Mouse (Mus musculus) forebrain, embryonic 10.5 days (tissue): ENCODE measurements around the gene Zfp324. TPM values are rescaled to one million over a fixed set of nuclear protein-coding genes. Genes with fewer than 3 reads are reported as not detected.
A peak's percentile ranks its signal among the peaks of the same experiment; 100 is the strongest.

ENCODE experiments used
- DNase-seq: peaks from one replicate; pipeline ENCODE4 v3.0.0-alpha.2; 2017; ENCODE audit warnings: low spot score; ENCODE audit errors: extremely low spot score
- H3K27ac ChIP-seq: fragments of 300-500 bp; sonication (generic); 2 replicates; pipeline ENCODE4 v1.5.1; 2016; ENCODE audit warnings: mild to moderate bottlenecking
- H3K27me3 ChIP-seq: fragments of 300-500 bp; sonication (generic); 2 replicates; pipeline ENCODE4 v1.6.1; 2016; ENCODE audit warnings: mild to moderate bottlenecking; ENCODE audit not compliant: poor library complexity, severe bottlenecking
- H3K36me3 ChIP-seq: fragments of 300-500 bp; sonication (generic); replicated peaks from 2 replicates; pipeline ENCODE4 v1.6.1; 2016; ENCODE audit warnings: mild to moderate bottlenecking, moderate library complexity
- H3K4me1 ChIP-seq: fragments of 300-500 bp; sonication (generic); 2 replicates; pipeline ENCODE4 v1.6.1; 2016
- H3K4me3 ChIP-seq: fragments of 300-500 bp; sonication (generic); 2 replicates; pipeline ENCODE4 v1.5.1; 2016; ENCODE audit warnings: mild to moderate bottlenecking, moderate library complexity
- H3K9me3 ChIP-seq: fragments of 300-500 bp; sonication (generic); 2 replicates; pipeline ENCODE4 v1.6.1; 2016; ENCODE audit warnings: mild to moderate bottlenecking, moderate library complexity
- whole genome bisulfite sequencing: fragments of 180-500 bp; shearing (Covaris S2); methylation state at CpG from one replicate; pipeline ENCODE4 v1.1.7; 2016; 5-methylcytosine and 5-hydroxymethylcytosine counted together
- polyA plus RNA-seq: library from polyadenylated mRNA; unstranded; fragments of >200 nt; fragmentation: Nextera tagmentation; extraction: Ambion mirVana; gene quantifications from 2 replicates; pipeline ENCODE4 v1.2.1, GENCODE M21; 2016

Gene Zfp324
- polyA plus RNA-seq, 1 experiment from 2014 or later, result 10.5 TPM

DNA sequence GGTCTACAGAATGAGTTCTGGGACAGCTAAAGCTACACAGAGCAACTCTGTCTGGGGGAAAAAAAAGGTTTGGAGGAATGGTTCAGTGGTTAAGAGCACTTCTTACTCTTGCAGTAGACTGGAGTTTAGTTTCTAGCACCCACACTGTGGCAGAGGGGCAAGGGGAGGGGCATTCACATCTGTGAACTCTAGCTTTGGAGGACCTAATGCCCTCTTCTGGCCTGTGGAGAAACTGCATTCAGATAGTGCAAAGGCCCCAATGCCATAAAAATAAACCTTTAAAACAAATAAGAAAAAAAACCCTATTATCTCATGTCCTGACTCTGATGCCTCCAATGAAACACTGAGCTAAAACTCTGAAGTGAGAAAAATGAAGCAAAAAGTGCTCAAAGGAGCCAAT, 22.1 kb upstream of the Zfp324 start:
- no peak for DNase-seq
- 0 out of 2 replicates have a peak, but pooled peaks cover 5% of the 10 kb centered on the region for H3K9me3 ChIP-seq
- H3K4me3 ChIP-seq, result no peak overlapping the region
- H3K27me3 ChIP-seq, result no peaks in the 10 kb centered on the region
- H3K36me3 ChIP-seq, result no peaks in the 10 kb centered on the region
- no peak overlapping the region for H3K27ac ChIP-seq
- no peaks in the 10 kb centered on the region for H3K4me1 ChIP-seq

GRCm38 (mm10) chr7:12949032-12949871, 16.4 kb upstream of the Zfp324 start:
- WGBS, result 12% methylated on average over 35 of the region's 35 CpGs
- H3K9me3 ChIP-seq, result 0 out of 2 replicates have a peak, but pooled peaks cover 5% of the 10 kb centered on the region
- no peaks in the 10 kb centered on the region for H3K27me3 ChIP-seq
- DNase-seq, result peak; percentile 94
- H3K4me1 ChIP-seq, result peaks cover 15% of the 10 kb centered on the region
- H3K4me3 ChIP-seq, result peak overlapping the region; percentile 48
- H3K27ac ChIP-seq, result peak overlapping the region; percentile 93
- H3K36me3 ChIP-seq, result no peaks in the 10 kb centered on the region

GRCm38 (mm10) chr7:12949872-12950229, 15.8 kb upstream of the Zfp324 start:
- Histone ChIP-seq H3K9me3 (0 out of 2 replicates have a peak, but pooled peaks cover 5% of the 10 kb centered on the region), H3K4me1 (peaks cover 15% of the 10 kb centered on the region), H3K27me3 (no peaks in the 10 kb centered on the region), H3K27ac (peak overlapping the region; percentile 93), H3K4me3 (peak overlapping the region; percentile 48), H3K36me3 (no peaks in the 10 kb centered on the region)
- 11% methylated on average over 16 of the region's 16 CpGs for WGBS
- DNase-seq, result no peak

- Histone ChIP-seq H3K4me1 (peaks cover 9% of the 10 kb centered on the region), H3K27me3 (no peaks in the 10 kb centered on the region), H3K36me3 (no peaks in the 10 kb centered on the region), H3K4me3 (no peak overlapping the region), H3K27ac (no peak overlapping the region), H3K9me3 (no peaks in the 10 kb centered on the region)
- no peak for DNase-seq
- 64% methylated on average over 3 of the region's 3 CpGs for WGBS
Measured at GRCm38 (mm10) chr7:12954896-12955295, 10.7 kb upstream of the Zfp324 start.

- Histone ChIP-seq H3K4me1 (peaks cover 8% of the 10 kb centered on the region), H3K36me3 (no peaks in the 10 kb centered on the region), H3K9me3 (no peaks in the 10 kb centered on the region), H3K27ac (no peak overlapping the region), H3K27me3 (no peaks in the 10 kb centered on the region), H3K4me3 (no peak overlapping the region)
- DNase-seq, result no peak
- WGBS, result 78% methylated on average over 5 of the region's 5 CpGs
Measured at GRCm38 (mm10) chr7:12957511-12957910, 8.1 kb upstream of the Zfp324 start.

DNA sequence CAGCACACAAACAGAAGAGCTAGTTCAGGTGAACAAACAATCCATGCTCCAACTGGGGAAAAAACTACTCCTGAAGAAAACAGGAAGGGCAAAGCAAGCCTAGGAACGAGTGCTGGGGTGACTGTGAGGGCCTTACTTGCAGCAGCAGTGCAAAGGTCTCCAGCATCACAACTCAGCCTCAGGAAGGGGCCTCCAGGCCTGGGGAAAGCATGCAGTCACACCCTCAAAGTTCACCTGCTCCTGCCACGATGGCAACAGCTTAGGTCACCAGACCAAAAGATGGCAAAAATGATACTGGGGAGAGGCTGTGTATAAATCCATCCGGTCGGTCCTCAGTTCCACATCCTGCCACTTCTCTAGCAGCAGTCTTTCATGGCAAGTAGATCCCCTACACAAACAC, 6.7 kb upstream of the Zfp324 start:
- H3K9me3 ChIP-seq, result no peaks in the 10 kb centered on the region
- no peak overlapping the region for H3K4me3 ChIP-seq
- no peaks in the 10 kb centered on the region for H3K36me3 ChIP-seq
- peaks cover 8% of the 10 kb centered on the region for H3K4me1 ChIP-seq
- no peak overlapping the region for H3K27ac ChIP-seq
- H3K27me3 ChIP-seq, result no peaks in the 10 kb centered on the region
- WGBS, result 90% methylated on average over 4 of the region's 4 CpGs
- DNase-seq, result no peak

GRCm38 (mm10) chr7:12959718-12960117, 5.9 kb upstream of the Zfp324 start:
- no peak overlapping the region for H3K4me3 ChIP-seq
- WGBS, result 17% methylated on average over 4 of the region's 4 CpGs
- H3K36me3 ChIP-seq, result no peaks in the 10 kb centered on the region
- no peaks in the 10 kb centered on the region for H3K27me3 ChIP-seq
- H3K4me1 ChIP-seq, result peaks cover 9% of the 10 kb centered on the region
- H3K27ac ChIP-seq, result no peak overlapping the region
- DNase-seq, result no peak
- no peaks in the 10 kb centered on the region for H3K9me3 ChIP-seq

DNA sequence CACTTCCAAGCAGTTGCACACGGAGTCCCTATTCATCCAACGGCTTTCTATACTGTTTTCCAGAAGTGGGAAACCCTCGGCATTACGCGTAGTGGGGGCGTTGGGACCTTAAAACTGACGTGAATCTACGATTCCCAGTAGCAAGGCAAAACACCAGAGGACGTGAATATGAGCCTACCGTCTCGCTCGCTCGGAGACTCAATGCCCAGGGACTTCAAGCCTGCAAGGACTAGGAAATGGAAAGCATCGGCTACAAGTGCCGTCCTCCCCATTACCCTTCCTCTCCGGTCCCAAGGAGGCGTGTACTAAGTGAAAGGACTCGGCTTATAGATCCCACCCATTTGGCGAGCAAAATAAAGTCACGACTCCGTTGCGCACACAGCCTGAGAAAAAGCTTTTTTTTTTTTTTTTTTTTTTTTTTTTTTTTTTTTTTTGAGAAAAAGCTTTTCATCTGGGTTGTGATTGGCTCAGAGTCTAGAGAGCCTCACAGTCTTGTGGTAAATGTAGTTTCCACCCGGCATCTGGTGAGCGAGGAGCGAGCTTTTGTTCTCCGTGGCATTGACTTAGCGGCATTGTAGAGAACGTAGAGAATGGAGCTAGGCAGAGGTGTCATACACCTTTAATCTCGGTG, 4.0 kb upstream of the Zfp324 start:
- Histone ChIP-seq H3K4me1 (peaks cover 24% of the 10 kb centered on the region), H3K27me3 (no peaks in the 10 kb centered on the region), H3K9me3 (no peaks in the 10 kb centered on the region), H3K36me3 (no peaks in the 10 kb centered on the region), H3K27ac (peak overlapping the region; percentile 84), H3K4me3 (peak overlapping the region; percentile 55)
- DNase-seq, result peak; percentile 63
- WGBS, result 4% methylated on average over 29 of the region's 29 CpGs

GRCm38 (mm10) chr7:12966104-12966845, 637 bp downstream of the Zfp324 start:
- no peaks in the 10 kb centered on the region for H3K9me3 ChIP-seq
- under 1% methylated on average over 29 of the region's 29 CpGs for WGBS
- peak overlapping the region; percentile 89 for H3K27ac ChIP-seq
- no peaks in the 10 kb centered on the region for H3K27me3 ChIP-seq
- peak overlapping the region; percentile 78 for H3K4me3 ChIP-seq
- H3K36me3 ChIP-seq, result peaks cover 29% of the 10 kb centered on the region
- DNase-seq, result no peak
- H3K4me1 ChIP-seq, result peaks cover 28% of the 10 kb centered on the region

GRCm38 (mm10) chr7:12970906-12971305, 5.3 kb downstream of the Zfp324 start:
- no peak for DNase-seq
- Histone ChIP-seq H3K4me1 (peaks cover 16% of the 10 kb centered on the region), H3K9me3 (no peaks in the 10 kb centered on the region), H3K36me3 (peaks cover 44% of the 10 kb centered on the region), H3K27me3 (no peaks in the 10 kb centered on the region), H3K4me3 (no peak overlapping the region), H3K27ac (no peak overlapping the region)
- 96% methylated on average over 25 of the region's 25 CpGs for WGBS

GRCm38 (mm10) chr7:12977682-12978389, 12.2 kb downstream of the Zfp324 start, which contains the start of gene Zfp446:
Zfp446 (plus strand) TSS chr7:12977848.
- Histone ChIP-seq H3K4me3 (peak within 1 kb of the TSS; percentile 75), H3K4me1 (peaks cover 24% of the 10 kb centered on the region), H3K27me3 (no peaks in the 10 kb centered on the region), H3K27ac (peak within 1 kb of the TSS; percentile 97), H3K9me3 (no peaks in the 10 kb centered on the region), H3K36me3 (peaks cover 21% of the 10 kb centered on the region)
- under 1% methylated on average over 49 of the region's 49 CpGs for WGBS
- peak; percentile 99 for DNase-seq

- Histone ChIP-seq H3K9me3 (no peaks in the 10 kb centered on the region), H3K27ac (peak overlapping the region; percentile 97), H3K4me3 (peak overlapping the region; percentile 75)
Measured at GRCm38 (mm10) chr7:12978931-12979722, 13.5 kb downstream of the Zfp324 start.

More at GRCm38 (mm10) chr7:12978931-12979722, 13.5 kb downstream of the Zfp324 start:
- Histone ChIP-seq H3K27me3 (no peaks in the 10 kb centered on the region), H3K36me3 (peaks cover 22% of the 10 kb centered on the region), H3K4me1 (peaks cover 24% of the 10 kb centered on the region)
- WGBS, result 89% methylated on average over 18 of the region's 18 CpGs
- DNase-seq, result no peak
